Mouse (Mus musculus): ENCODE results near the gene Stx7. TPM values are rescaled to one million over a fixed set of nuclear protein-coding genes. Genes with fewer than 3 reads are reported as not detected.

Gene Stx7
- polyA plus RNA-seq (2012; rRNA removed): 38.4 and 56.5 TPM in 2 replicates

DNA sequence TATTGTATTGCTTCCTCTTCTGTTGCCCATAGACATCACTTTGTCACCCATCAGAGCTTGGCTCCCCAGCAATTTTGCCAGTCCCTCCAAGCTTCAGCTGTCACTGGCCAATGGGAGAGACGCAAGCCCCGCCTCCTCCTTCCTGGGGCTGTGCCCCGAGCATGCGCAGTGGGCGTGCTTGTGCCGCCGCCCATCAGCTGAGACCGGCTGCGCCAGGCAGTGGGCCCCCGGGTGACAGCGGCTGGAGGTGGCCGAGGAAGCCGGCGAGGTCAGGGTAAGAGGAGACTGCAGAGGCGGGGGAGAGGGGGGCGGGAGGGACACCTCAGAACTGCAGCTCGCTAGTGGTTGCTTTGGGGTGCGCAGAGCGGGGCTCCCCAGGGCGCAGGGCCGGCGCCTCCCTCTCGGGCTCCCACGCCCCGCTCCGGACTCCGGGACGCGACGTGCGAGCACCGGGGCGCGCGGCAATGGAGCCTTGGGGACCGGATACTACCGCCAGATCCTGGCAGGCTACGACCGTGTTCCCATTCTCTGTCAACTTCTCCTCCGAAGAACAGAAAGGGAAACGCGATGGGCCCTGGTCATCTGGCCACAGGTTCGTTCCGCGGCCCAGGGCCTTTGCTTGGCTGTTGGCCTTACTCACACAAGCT is at the start of gene Stx7:
Gene Stx7 (plus strand): TSS at position 168 of the 647 bp plus-strand sequence.

DNA sequence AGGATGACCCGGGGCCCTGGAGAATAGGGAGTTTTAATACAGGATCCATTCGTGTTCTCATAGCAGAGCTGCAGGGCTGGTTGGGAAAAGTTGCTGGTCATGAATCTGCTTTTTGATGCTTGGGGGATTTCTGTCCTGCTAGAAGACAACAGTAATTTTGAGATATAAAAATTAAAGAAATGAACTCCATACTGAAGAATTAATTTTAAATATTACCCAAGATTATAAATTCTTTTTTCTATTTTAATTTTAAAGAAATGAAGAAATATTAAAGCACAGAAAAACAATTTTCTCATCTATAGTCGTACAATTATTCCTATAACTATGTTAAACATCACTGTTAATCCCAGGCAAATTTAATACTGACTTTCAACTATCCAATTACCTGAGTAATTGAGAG is 47.3 kb upstream of the Stx7 start, which contains the start of gene Taar8c:
Gene Taar8c (minus strand): TSS at position 101 of the 400 bp plus-strand sequence.

DNA sequence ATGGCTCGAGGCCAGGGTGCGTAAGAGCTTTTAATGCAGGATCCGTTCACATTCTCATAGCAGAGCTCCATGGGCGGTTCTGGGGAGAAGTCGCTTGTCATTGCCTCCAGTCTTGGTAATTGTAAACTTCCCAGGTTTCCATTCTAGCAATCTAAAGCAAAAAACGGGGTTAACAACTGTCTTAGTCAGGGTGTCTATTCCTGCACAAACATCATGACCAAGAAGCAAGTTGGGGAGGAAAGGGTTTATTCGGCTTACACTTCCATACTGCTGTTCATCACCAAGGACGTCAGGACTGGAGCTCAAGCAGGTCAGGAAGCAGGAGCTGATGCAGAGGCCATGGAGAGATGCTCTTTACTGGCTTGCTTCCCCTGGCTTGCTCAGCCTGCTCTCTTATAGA is 39.7 kb upstream of the Stx7 start, which contains the start of gene Taar9:
Gene Taar9 (minus strand): TSS at position 101 of the 400 bp plus-strand sequence.

DNA sequence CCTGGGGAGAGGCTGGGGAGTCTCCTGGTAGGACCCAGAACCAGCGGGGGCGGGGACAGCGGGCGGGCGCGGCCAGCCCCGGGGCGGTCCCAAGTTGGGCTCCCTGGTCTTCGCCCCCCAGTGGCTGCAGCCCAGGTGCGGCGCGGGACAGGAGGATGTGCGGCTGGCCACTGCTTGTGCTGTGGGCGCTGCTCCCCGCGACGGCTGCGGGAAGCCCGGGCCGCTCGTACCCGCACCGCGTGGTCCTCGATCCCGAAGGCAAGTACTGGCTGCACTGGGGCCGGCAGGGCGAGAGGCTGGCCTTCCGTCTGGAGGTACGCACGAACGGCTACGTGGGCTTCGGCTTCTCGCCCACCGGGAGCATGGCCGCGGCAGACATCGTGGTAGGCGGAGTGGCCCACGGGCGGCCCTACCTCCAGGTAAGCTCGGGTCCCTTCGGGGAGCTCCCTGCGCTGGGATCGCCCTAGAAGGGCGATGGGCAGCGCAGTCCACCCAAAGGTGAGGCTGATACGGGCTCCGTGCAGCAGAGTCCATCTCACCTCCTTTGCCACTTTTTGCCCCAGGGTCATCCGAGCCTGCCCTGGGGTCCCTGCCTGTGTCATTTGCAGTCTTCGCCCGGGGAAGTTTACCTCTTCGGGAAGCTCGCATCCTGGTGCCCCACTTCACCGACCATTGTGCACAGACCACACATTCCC is 74.5 kb downstream of the Stx7 start, which contains the start of gene Moxd1:
Gene Moxd1 (plus strand): TSS at position 69 of the 695 bp plus-strand sequence.

Other genes starting within 250 kb of the Stx7 start
- gene Taar1, start 228.9 kb upstream of the Stx7 start, polyA plus RNA-seq (2012; rRNA removed): not detected in 2 replicates
- gene Taar2, start 210.7 kb upstream of the Stx7 start, polyA plus RNA-seq (2012; rRNA removed): not detected in 2 replicates
- gene Taar3, start 199.7 kb upstream of the Stx7 start, polyA plus RNA-seq (2012; rRNA removed): not detected in 2 replicates
- not detected in 2 replicates for gene Taar4, start 188.8 kb upstream of the Stx7 start, polyA plus RNA-seq (2012; rRNA removed)
- not detected in 2 replicates for gene Taar5, start 178.6 kb upstream of the Stx7 start, polyA plus RNA-seq (2012; rRNA removed)
- not detected in 2 replicates for gene Taar6, start 163.7 kb upstream of the Stx7 start, polyA plus RNA-seq (2012; rRNA removed)
- gene Taar7a, start 155.8 kb upstream of the Stx7 start, polyA plus RNA-seq (2012; rRNA removed): not detected in 2 replicates
- not detected in 2 replicates for gene Taar7b, start 149.4 kb upstream of the Stx7 start, polyA plus RNA-seq (2012; rRNA removed)
- not detected in 2 replicates for gene Taar7d, start 122.1 kb upstream of the Stx7 start, polyA plus RNA-seq (2012; rRNA removed)
- gene Taar7e, start 111.7 kb upstream of the Stx7 start, polyA plus RNA-seq (2012; rRNA removed): not detected in 2 replicates
- gene Taar7f, start 99.8 kb upstream of the Stx7 start, polyA plus RNA-seq (2012; rRNA removed): not detected in 2 replicates
- not detected in 2 replicates for gene Taar8a, start 72.8 kb upstream of the Stx7 start, polyA plus RNA-seq (2012; rRNA removed)
- not detected in 2 replicates for gene Taar8b, start 57.0 kb upstream of the Stx7 start, polyA plus RNA-seq (2012; rRNA removed)
- gene Taar8c, start 47.4 kb upstream of the Stx7 start, polyA plus RNA-seq (2012; rRNA removed): not detected in 2 replicates
- not detected in 2 replicates for gene Taar9, start 39.8 kb upstream of the Stx7 start, polyA plus RNA-seq (2012; rRNA removed)
- 31.1 and 83.7 TPM in 2 replicates for gene Moxd1, start 74.2 kb downstream of the Stx7 start, polyA plus RNA-seq (2012; rRNA removed)